Mouse (Mus musculus) heart, adult 2 months (tissue): ENCODE measurements at regions not wholly inside any gene's neighbourhood (a gene's known extent, or its start where the extent isn't known, plus 50 kb on each side); places are given as distances from the start of the nearest gene placed in this dataset.
A peak's percentile ranks its signal among the peaks of the same experiment; 100 is the strongest.
"Not testable (repeated sequence)": the region's sequence is repeated elsewhere in the genome, so short reads cannot be mapped to it uniquely, and the experiment has no call there.

Source experiments
- DNase-seq, 2 experiments: peaks; one replicate each; pipeline ENCODE4 v3.0.0; 2021
- H3K27ac ChIP-seq: fragments of 200-600 bp; 2 replicates; pipeline ENCODE4 v1.8.1; 2022
- H3K27me3 ChIP-seq: fragments of 200-500 bp; 2 replicates; pipeline ENCODE4 v1.6.1; 2012; ENCODE audit warnings: mild to moderate bottlenecking, low read length, inconsistent platforms, mixed read lengths; ENCODE audit not compliant: control insufficient read depth, insufficient read depth
- H3K36me3 ChIP-seq: fragments of 200-500 bp; 2 replicates; pipeline ENCODE4 v1.6.1; 2012; ENCODE audit warnings: low read length, inconsistent platforms; ENCODE audit not compliant: control insufficient read depth, insufficient read depth
- H3K4me1 ChIP-seq: fragments of 200-500 bp; 2 replicates; pipeline ENCODE4 v1.6.1; 2011; ENCODE audit warnings: low read length; ENCODE audit not compliant: control insufficient read depth, insufficient read depth
- H3K4me3 ChIP-seq: fragments of 200-600 bp; 2 replicates; pipeline ENCODE4 v1.8.1; 2022
- H3K79me2 ChIP-seq: fragments of 200-500 bp; replicated peaks from 2 replicates; pipeline ENCODE4 v1.6.1; 2012; ENCODE audit warnings: mild to moderate bottlenecking, inconsistent platforms, low read length, moderate library complexity, mixed read lengths; ENCODE audit not compliant: control insufficient read depth, insufficient read depth
- H3K9ac ChIP-seq: fragments of 200-500 bp; 2 replicates; pipeline ENCODE4 v1.6.1; 2012; ENCODE audit warnings: low read depth, mild to moderate bottlenecking, control low read depth, inconsistent platforms, low read length, mixed read lengths
- CTCF ChIP-seq: fragments of 200-600 bp; IDR thresholded peaks from 2 replicates; pipeline ENCODE4 v1.8.1; 2022; ENCODE audit warnings: antibody characterized with exemption, mild to moderate bottlenecking, moderate library complexity
- EP300 ChIP-seq: fragments of 200-500 bp; IDR thresholded peaks from 2 replicates; pipeline ENCODE4 v1.6.1; 2011; ENCODE audit warnings: low read depth, low read length, control low read depth; ENCODE audit not compliant: insufficient read depth
- POLR2A ChIP-seq: fragments of 200-500 bp; IDR thresholded peaks from 2 replicates; pipeline ENCODE4 v1.6.1; 2011; ENCODE audit warnings: mild to moderate bottlenecking, low read depth, low read length, control low read depth; ENCODE audit not compliant: insufficient read depth
- WGBS: fragments of 180-500 bp; shearing (Covaris S2); methylation state at CpG from one replicate; pipeline ENCODE4 v1.1.7; 2018; 5-methylcytosine and 5-hydroxymethylcytosine counted together
- intact Hi-C: fragments of 180-260 bp; cut with DNase I; formaldehyde crosslinking; loops from one replicate; pipeline ENCODE4 v1.15.1; 2025

DNA sequence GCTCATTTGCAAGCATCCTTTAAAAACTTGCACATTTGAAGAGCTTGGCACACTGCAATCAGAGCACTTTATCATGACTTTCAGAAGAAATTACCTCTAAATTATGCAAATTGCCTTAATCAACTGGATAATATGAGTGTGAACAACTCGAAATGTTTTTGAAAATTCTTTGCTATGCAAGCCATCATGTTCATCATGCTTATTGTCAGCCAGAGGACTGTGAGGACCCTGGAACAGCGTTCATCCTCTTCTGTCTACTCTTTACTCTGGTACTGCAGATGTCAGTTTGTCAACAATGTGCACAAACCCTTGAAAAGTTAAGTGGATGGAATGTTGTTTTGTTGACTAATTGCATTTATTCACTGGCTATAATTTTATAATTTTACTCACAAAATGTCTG lies 1899.9 kb upstream of the Slc39a10 start:
- no peak overlapping the region for H3K27ac ChIP-seq
- H3K27me3 ChIP-seq = no peaks in the 10 kb centered on the region
- H3K36me3 ChIP-seq = no peaks in the 10 kb centered on the region
- H3K4me1 ChIP-seq = no peaks in the 10 kb centered on the region
- 44% methylated on average over 2 of the region's 2 CpGs for WGBS
- no peak for TF ChIP-seq CTCF
- no peak for TF ChIP-seq POLR2A
- TF ChIP-seq EP300 = no peak
- DNase-seq = no peak
- no peak overlapping the region for H3K9ac ChIP-seq
- H3K79me2 ChIP-seq = no peaks in the 10 kb centered on the region
- intact Hi-C loops = no loop called here
- no peak overlapping the region for H3K4me3 ChIP-seq

DNA sequence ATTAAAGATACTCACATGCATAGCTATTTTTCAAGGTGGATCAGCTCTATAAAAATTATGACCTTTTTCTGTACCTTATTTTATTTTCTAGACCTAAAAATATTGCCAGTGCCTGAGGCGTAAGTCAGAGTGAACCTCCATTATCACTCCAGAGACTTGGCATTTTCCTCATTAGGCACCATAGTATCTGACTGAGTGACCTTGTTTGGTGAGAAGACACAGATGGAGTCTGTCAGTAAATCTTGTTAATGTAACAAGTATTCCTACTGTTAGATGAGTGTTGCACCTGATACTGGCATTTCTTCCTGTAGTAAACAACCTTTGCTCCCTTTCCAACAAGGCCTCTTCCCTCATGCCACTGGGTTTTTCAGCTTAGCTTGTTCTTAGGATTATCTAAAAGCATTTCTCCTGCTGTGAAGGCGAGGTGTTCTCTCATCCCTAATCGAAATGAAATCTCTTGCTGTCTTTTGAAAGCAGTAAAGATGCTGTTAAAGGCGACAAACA lies 1860.7 kb upstream of the Slc39a10 start:
- no peaks in the 10 kb centered on the region for H3K27me3 ChIP-seq
- no peaks in the 10 kb centered on the region for H3K36me3 ChIP-seq
- no peak overlapping the region for H3K27ac ChIP-seq
- WGBS = 43% methylated on average over 4 of the region's 4 CpGs
- intact Hi-C loops = no loop called here
- no peak for DNase-seq
- no peak overlapping the region for H3K4me3 ChIP-seq
- TF ChIP-seq POLR2A (no peak), CTCF (no peak), EP300 (no peak)
- no peaks in the 10 kb centered on the region for H3K79me2 ChIP-seq
- no peak overlapping the region for H3K9ac ChIP-seq
- no peaks in the 10 kb centered on the region for H3K4me1 ChIP-seq

- no peaks in the 10 kb centered on the region for H3K36me3 ChIP-seq
- DNase-seq = no peak
- no peaks in the 10 kb centered on the region for H3K79me2 ChIP-seq
- H3K27ac ChIP-seq = no peak overlapping the region
- intact Hi-C loops = no loop called here
- no peak overlapping the region for H3K9ac ChIP-seq
- no peaks in the 10 kb centered on the region for H3K4me1 ChIP-seq
- no peaks in the 10 kb centered on the region for H3K27me3 ChIP-seq
- TF ChIP-seq CTCF (no peak), POLR2A (no peak), EP300 (no peak)
- WGBS = 66% methylated on average over 2 of the region's 2 CpGs
- H3K4me3 ChIP-seq = no peak overlapping the region
Measured at GRCm38 (mm10) chr1:48733580-48733979, 1840.9 kb upstream of the Slc39a10 start.

DNA sequence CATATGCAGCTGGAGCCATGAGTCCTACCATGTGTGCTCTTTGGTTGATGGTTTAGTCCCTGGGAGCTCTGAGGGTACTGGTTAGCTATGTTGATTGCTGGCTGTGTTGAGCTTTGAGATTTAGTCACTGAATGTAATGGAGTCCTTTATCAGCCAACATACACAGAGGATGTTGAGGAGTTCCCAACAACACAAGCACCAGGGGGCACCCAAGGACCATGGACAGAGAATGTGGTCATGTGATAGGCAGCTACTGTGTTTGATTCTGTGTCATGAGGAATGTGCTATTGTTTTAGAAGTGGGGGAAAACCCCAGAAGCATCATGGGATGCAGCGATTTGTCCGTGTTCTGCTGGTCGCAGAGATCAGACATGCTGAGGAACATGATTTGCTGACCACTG lies 1816.0 kb upstream of the Slc39a10 start:
- peak; percentile 47 for TF ChIP-seq CTCF
- intact Hi-C loops, H3K4me1 ChIP-seq, H3K9ac ChIP-seq, H3K4me3 ChIP-seq, H3K36me3 ChIP-seq, H3K79me2 ChIP-seq, H3K27ac ChIP-seq, H3K27me3 ChIP-seq: not testable (repeated sequence)
- WGBS = 89% methylated on average over 3 of the region's 3 CpGs
- peak; percentile 7 to 22 for DNase-seq
